Mouse (Mus musculus) ES-Bruce4 (cell line): Measurements from ENCODE around the gene Anapc13. TPM values are rescaled to one million over a fixed set of nuclear protein-coding genes. Genes with fewer than 3 reads are reported as not detected.

Source experiments
- H3K27ac ChIP-seq: 2 replicates; pipeline ENCODE4 v1.5.1; 2012; ENCODE audit warnings: low read length, inconsistent platforms; ENCODE audit not compliant: insufficient read depth
- H3K27me3 ChIP-seq: 2 replicates; pipeline ENCODE4 v1.6.1; 2012; ENCODE audit warnings: mild to moderate bottlenecking, low read length, inconsistent platforms; ENCODE audit not compliant: control insufficient read depth, poor library complexity, insufficient read depth, severe bottlenecking
- H3K36me3 ChIP-seq: 2 replicates; pipeline ENCODE4 v1.6.1; 2012; ENCODE audit warnings: inconsistent platforms, mild to moderate bottlenecking, low read length, moderate library complexity; ENCODE audit not compliant: control insufficient read depth, poor library complexity, insufficient read depth, severe bottlenecking
- H3K4me1 ChIP-seq: one replicate; pipeline ENCODE4 v1.8.1; 2011; ENCODE audit warnings: low read length; ENCODE audit not compliant: control insufficient read depth, insufficient read depth
- H3K4me3 ChIP-seq: 2 replicates; pipeline ENCODE4 v1.5.1; 2011; ENCODE audit warnings: low read depth, mild to moderate bottlenecking, low read length
- H3K9ac ChIP-seq: 2 replicates; pipeline ENCODE4 v1.6.1; 2012; ENCODE audit warnings: low read depth, mild to moderate bottlenecking, inconsistent platforms; ENCODE audit not compliant: poor library complexity, severe bottlenecking
- H3K9me3 ChIP-seq: replicated peaks from 2 replicates; pipeline ENCODE4 v1.6.1; 2012; ENCODE audit warnings: mild to moderate bottlenecking, low read length, inconsistent platforms; ENCODE audit not compliant: control insufficient read depth, poor library complexity, insufficient read depth, severe bottlenecking
- CTCF ChIP-seq: IDR thresholded peaks from one replicate; pipeline ENCODE4 v1.8.1; 2011; ENCODE audit warnings: low read depth, low read length
- EP300 ChIP-seq: IDR thresholded peaks from 2 replicates; pipeline ENCODE4 v1.6.1; 2011; ENCODE audit warnings: low read depth, low read length; ENCODE audit not compliant: insufficient read depth
- POLR2A ChIP-seq: IDR thresholded peaks from one replicate; pipeline ENCODE4 v1.8.1; 2011; ENCODE audit warnings: low read length; ENCODE audit not compliant: insufficient read depth
- polyA plus RNA-seq: library from polyadenylated mRNA; stranded (reverse); fragments of >200 nt; gene quantifications from 2 replicates; pipeline ENCODE4 v1.2.4, GENCODE M21; 2011; ENCODE audit warnings: low read depth; ENCODE audit not compliant: missing spikeins, insufficient read depth, insufficient read length

The Anapc13 gene
- polyA plus RNA-seq, 1 experiment, result 87.9 TPM

DNA sequence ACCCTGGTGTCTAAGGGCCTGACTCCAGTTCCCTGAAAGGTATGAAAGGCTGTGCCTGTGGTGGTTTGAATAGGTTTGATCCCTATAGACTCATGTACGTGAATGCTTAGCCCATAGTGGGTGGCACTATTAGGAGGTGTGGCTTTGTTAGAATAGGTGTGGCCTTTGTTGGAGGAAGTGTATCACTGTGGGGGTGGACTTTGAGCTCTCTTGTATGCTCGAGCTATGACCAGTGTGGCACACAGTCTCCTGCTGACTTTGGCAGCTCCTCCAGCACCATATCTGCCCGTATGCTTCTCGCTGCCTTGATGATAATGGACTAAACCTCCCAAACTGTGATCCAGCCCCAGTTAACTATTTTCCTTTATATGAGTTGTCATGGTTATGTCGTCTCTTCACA is 49.8 kb downstream of the Anapc13 start:
- Histone ChIP-seq H3K4me3 (no peak overlapping the region), H3K4me1 (no peaks in the 10 kb centered on the region), H3K9ac (no peak overlapping the region), H3K9me3 (no peaks in the 10 kb centered on the region), H3K27me3 (no peaks in the 10 kb centered on the region), H3K36me3 (no peaks in the 10 kb centered on the region), H3K27ac (no peak overlapping the region)
- TF ChIP-seq POLR2A (no peak), CTCF (no peak), EP300 (no peak)

- Histone ChIP-seq H3K9me3 (no peaks in the 10 kb centered on the region), H3K4me3 (no peak overlapping the region), H3K36me3 (no peaks in the 10 kb centered on the region), H3K27me3 (no peaks in the 10 kb centered on the region), H3K27ac (no peak overlapping the region), H3K4me1 (no peaks in the 10 kb centered on the region), H3K9ac (no peak overlapping the region)
- TF ChIP-seq POLR2A, result no peak
- TF ChIP-seq EP300, result no peak
- no peak for TF ChIP-seq CTCF
These were observed 55.4 kb downstream of the Anapc13 start for GRCm38 (mm10) chr9:102681470-102681869.

Other genes starting within 250 kb of the Anapc13 start
- gene Ky, start 120.5 kb upstream of the Anapc13 start, polyA plus RNA-seq, result 0.11 and 1.4 TPM in 2 replicates
- gene Cep63, start 238 bp downstream of the Anapc13 start, polyA plus RNA-seq, result 20.9 and 23.5 TPM in 2 replicates
- 227 and 231 TPM in 2 replicates for gene Amotl2, start 90.4 kb downstream of the Anapc13 start, polyA plus RNA-seq
- 81.3 and 85.3 TPM in 2 replicates for gene Ryk, start 208.6 kb downstream of the Anapc13 start, polyA plus RNA-seq